Mouse (Mus musculus): ENCODE measurements around the gene Dock11. TPM values are rescaled to one million over a fixed set of nuclear protein-coding genes. Genes with fewer than 3 reads are reported as not detected.

Gene Dock11
- polyA plus RNA-seq, 1 experiment from 2014 or later, result 17.9 TPM

DNA sequence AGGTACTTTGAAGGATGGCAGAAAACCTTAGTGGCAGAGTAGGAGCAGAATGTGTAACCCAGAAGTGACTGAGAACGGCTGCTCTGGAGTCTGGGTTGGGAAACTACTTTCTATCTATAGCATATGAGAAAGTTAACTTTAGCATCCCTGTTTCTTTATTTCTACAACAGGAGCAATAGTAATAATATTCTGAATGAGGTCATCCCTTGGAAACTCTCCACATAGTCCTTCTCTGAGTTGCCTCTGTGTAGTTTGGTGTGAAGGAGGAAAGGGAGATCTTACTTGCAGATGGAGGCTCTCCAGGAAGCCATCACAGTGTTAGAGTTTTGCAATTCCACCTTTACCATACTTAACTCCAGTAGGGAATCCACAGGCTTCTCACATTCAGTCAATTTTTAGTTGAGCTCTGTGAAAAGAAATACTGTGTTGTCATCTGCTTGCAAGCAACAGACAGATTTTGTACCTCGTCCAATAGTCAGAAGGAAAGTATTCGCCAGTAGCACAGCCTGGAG is 31.5 kb downstream of the Dock11 start:
- Histone ChIP-seq H3K4me1 (no peaks in the 10 kb centered on the region), H3K36me3 (no peaks in the 10 kb centered on the region), H3K9me3 (replicated peaks) (no peaks in the 10 kb centered on the region), H3K27ac (replicated peaks) (no peak overlapping the region), H3K4me3 (no peak overlapping the region), H3K27me3 (ENCODE audit: low read depth, poor library complexity, severe bottlenecking) (no peaks in the 10 kb centered on the region)
- no peak for DNase-seq (ENCODE audit: low spot score)
- WGBS, result 89% methylated on average over 3 of the region's 3 CpGs

DNA sequence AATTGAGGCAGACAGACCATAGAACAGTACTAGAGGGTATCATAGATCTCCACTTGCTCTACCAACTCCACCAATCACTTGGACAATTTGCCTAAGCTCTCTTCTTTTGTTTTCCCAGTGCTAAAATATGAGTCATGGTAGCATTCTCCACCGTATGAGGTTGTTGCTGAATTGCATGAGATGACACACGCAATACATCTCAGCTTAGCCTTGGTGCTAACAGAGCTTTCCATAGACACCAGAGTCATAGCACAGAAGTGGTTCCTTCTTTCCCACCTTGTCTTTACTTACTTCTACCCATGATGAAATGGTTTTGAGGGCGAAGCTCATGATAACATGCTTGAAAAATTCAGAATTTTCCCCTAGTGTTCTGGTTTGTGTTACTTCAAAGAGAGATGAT is 33.3 kb downstream of the Dock11 start:
- no peaks in the 10 kb centered on the region for H3K4me1 ChIP-seq

DNA sequence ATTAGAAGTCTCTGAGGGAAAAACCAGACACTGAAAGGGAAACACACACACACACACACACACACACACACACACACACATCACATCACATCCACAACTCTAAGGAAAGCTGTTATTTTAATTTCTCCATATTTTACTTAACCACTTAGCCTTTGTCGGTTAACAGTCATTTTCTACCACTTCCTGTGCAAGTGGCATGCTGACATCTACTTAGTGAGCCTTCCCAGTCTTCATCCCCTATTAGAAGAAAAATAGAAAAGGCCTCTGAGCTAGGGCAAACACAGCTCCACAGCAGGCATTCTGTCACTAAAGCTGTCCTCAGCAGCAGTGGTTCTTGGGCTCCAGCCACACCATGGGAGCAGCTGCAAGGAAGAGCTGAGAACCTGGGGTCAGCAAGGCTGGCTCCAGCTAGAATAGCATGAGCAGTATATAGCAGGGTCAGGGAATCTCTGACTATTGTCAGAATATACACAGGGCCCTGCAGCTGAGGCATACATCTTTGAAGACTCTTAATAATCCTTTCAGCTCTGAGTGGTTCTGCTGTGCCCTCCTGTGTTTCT is 36.2 kb downstream of the Dock11 start:
- H3K9me3 ChIP-seq (replicated peaks), result no peaks in the 10 kb centered on the region
- H3K4me1 ChIP-seq, result no peaks in the 10 kb centered on the region
- DNase-seq (ENCODE audit: low spot score), result no peak
- no peak overlapping the region for H3K4me3 ChIP-seq
- no peaks in the 10 kb centered on the region for H3K27me3 ChIP-seq (ENCODE audit: low read depth, poor library complexity, severe bottlenecking)
- H3K27ac ChIP-seq (replicated peaks), result no peak overlapping the region
- 93% methylated on average over 1 of the region's 1 CpGs for WGBS
- H3K36me3 ChIP-seq, result no peaks in the 10 kb centered on the region

More for the DNA sequence above, 33.3 kb downstream of the Dock11 start:
- H3K27ac ChIP-seq (replicated peaks), result no peak overlapping the region
- no peak overlapping the region for H3K4me3 ChIP-seq
- no peaks in the 10 kb centered on the region for H3K9me3 ChIP-seq (replicated peaks)
- 87% methylated on average over 3 of the region's 3 CpGs for WGBS
- H3K36me3 ChIP-seq, result no peaks in the 10 kb centered on the region
- no peak for DNase-seq (ENCODE audit: low spot score)
- no peaks in the 10 kb centered on the region for H3K27me3 ChIP-seq (ENCODE audit: low read depth, poor library complexity, severe bottlenecking)

DNA sequence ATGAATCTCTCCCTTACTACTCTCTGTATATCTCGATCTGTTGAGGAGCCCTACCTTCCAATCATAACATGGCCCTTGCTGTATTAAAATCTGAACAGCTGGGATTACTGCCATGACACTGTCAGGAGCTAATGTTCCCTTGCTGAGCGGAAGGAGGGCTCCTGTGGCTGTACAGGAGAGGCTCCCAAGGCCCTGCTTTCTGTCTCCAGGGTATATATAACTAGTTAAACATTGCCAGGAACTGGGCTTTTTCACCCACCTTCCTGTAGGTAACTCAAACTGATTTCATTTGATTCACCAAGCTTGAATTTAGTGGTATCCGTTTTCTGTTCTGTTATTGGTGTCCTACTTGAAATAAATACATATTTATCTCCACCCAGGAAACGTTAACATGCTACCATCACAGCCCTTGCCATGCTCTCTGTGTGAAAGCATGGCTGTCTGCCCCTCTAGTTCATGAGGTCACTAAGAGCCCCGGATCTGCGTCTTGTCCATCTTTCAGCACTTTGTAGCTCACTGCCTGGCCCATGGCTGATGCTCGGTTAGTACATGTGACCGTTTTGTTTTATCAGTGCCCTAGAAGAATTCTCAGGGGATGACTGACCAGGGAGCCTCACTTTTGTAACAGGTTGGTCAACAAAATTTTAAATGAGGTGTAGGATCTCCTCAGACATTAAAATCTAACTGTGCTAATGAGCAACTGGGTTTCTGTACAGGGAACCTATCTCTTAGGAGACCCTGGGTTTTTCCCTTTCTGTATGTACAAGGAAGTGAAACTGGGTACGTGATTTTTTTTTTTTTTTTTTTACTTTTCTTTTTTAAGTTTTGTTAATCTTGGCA is 41.7 kb downstream of the Dock11 start:
- no peaks in the 10 kb centered on the region for H3K27me3 ChIP-seq (ENCODE audit: low read depth, poor library complexity, severe bottlenecking)
- H3K9me3 ChIP-seq (replicated peaks), result no peaks in the 10 kb centered on the region
- no peak for DNase-seq (ENCODE audit: low spot score)
- no peak overlapping the region for H3K27ac ChIP-seq (replicated peaks)
- H3K4me1 ChIP-seq, result no peaks in the 10 kb centered on the region
- WGBS, result 89% methylated on average over 9 of the region's 9 CpGs
- H3K36me3 ChIP-seq, result no peaks in the 10 kb centered on the region
- H3K4me3 ChIP-seq, result no peak overlapping the region

DNA sequence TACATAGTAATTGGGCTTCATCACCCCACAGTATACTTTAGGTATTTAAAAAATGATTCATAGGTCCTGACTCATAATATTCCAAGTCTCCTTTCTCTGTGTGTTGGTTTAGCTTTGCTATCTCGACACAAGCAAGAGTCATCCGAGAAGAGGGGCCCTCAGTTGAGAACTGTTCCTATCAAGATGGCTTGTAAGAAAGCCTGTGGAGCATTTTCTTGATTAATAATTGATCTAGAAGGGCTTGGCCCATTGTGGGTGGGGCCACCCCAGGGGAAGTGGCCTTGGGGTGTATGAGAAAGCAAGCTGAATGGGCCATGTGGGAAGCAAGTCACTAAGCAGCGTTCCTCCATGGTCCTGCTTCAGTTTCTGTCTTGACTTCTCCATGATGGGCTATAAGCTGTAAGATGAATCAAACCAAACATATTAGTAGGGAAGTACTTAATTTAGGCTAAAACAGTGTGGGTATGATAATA is 42.3 kb downstream of the Dock11 start:
- Histone ChIP-seq H3K9me3 (replicated peaks) (no peaks in the 10 kb centered on the region), H3K4me1 (no peaks in the 10 kb centered on the region), H3K27me3 (ENCODE audit: low read depth, poor library complexity, severe bottlenecking) (no peaks in the 10 kb centered on the region), H3K4me3 (no peak overlapping the region), H3K27ac (replicated peaks) (no peak overlapping the region), H3K36me3 (no peaks in the 10 kb centered on the region)
- WGBS, result 81% methylated on average over 3 of the region's 3 CpGs
- DNase-seq (ENCODE audit: low spot score), result no peak

DNA sequence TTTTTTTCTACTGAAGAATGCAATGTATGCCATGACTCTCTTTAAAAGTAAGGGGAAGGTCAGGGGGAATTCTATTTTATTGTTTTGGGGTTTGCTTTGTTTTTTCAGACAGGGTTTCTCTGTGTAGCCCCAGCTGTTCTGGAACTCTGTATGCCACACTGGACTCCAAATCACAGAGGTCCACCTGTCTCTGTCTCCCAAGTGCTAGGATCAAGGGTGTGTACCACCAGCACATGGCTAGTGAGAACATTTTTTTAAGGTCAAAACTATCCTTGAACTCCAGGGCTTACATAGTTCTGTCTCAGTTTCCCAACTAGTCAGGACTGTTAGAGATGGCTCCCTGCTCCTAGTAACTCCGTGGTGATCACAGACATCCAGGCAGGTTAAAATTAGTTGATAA is 43.3 kb downstream of the Dock11 start:
- no peaks in the 10 kb centered on the region for H3K4me1 ChIP-seq
- H3K27ac ChIP-seq (replicated peaks), result no peak overlapping the region
- no peaks in the 10 kb centered on the region for H3K27me3 ChIP-seq (ENCODE audit: low read depth, poor library complexity, severe bottlenecking)
- DNase-seq (ENCODE audit: low spot score), result no peak
- no peak overlapping the region for H3K4me3 ChIP-seq
- H3K36me3 ChIP-seq, result no peaks in the 10 kb centered on the region
- H3K9me3 ChIP-seq (replicated peaks), result no peaks in the 10 kb centered on the region
- WGBS, result 56% methylated on average over 1 of the region's 1 CpGs

DNA sequence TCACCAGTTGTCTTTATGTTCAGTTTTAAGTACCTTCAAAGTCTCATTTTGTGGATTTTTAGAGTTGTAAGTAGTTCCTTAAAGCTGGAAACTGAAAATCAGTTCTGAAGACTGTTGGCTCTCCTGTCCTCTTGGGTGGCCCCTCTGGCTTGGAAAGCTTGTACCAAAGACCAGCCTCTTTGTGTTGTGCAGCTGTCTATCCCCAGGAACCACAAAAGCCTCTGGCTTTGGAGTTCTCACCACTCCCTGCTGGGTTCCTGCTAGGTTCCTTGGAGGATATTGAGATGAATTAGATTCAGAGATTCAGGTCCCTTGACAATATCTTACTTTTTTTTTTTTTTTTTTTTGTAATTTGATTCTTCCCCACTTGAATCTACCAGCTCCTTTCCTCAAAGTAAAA is 44.3 kb downstream of the Dock11 start:
- no peaks in the 10 kb centered on the region for H3K9me3 ChIP-seq (replicated peaks)
- H3K27ac ChIP-seq (replicated peaks), result no peak overlapping the region
- no peak for DNase-seq (ENCODE audit: low spot score)
- no peaks in the 10 kb centered on the region for H3K4me1 ChIP-seq
- H3K4me3 ChIP-seq, result no peak overlapping the region
- no peaks in the 10 kb centered on the region for H3K27me3 ChIP-seq (ENCODE audit: low read depth, poor library complexity, severe bottlenecking)
- no peaks in the 10 kb centered on the region for H3K36me3 ChIP-seq

DNA sequence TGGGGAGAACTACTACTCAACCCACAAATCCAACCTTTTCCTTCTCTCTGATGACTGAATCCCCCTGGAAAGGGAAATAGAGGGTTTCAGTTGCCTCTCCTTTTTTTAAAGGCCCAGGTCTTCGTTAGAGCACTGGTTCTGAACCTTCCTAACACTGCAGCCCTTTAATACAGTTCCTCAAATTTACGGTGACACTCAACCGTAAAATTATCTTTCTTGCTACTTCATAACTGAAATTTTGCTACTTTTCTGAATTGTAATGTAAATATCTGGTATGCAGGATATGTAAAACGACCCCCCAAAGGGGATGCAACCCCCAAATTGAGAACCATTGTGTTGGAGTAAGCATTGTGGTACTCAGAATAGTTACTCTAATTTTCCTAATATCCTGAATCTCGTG is 49.5 kb downstream of the Dock11 start:
- Histone ChIP-seq H3K9me3 (replicated peaks) (no peaks in the 10 kb centered on the region), H3K27me3 (ENCODE audit: low read depth, poor library complexity, severe bottlenecking) (no peaks in the 10 kb centered on the region), H3K4me3 (no peak overlapping the region), H3K4me1 (no peaks in the 10 kb centered on the region), H3K27ac (replicated peaks) (no peak overlapping the region), H3K36me3 (no peaks in the 10 kb centered on the region)
- WGBS, result 80% methylated on average over 5 of the region's 5 CpGs
- no peak for DNase-seq (ENCODE audit: low spot score)

DNA sequence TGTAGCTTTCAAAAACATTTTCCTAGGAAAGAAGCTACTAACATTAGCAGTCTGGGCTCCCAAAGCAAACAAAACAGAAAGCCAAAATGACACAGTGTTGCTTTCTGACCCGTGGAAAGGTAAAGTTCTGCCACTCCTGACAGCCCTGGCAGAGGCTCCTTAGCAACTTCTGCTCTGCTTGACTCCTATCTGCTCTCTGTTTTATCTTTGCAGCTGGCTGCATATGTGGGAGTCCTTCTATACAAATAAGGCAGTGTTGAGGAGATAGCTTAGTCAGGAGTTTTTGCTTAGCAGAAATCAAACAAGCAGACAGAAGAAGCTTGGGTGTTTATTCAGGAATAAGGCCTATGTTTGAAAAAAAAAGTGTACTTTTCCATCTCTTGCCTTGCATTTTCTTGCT is 57.8 kb downstream of the Dock11 start:
- 68% methylated on average over 1 of the region's 1 CpGs for WGBS
- Histone ChIP-seq H3K27me3 (ENCODE audit: low read depth, poor library complexity, severe bottlenecking) (no peaks in the 10 kb centered on the region), H3K36me3 (no peaks in the 10 kb centered on the region), H3K27ac (replicated peaks) (no peak overlapping the region), H3K9me3 (replicated peaks) (no peaks in the 10 kb centered on the region), H3K4me3 (no peak overlapping the region), H3K4me1 (no peaks in the 10 kb centered on the region)
- DNase-seq (ENCODE audit: low spot score), result no peak

DNA sequence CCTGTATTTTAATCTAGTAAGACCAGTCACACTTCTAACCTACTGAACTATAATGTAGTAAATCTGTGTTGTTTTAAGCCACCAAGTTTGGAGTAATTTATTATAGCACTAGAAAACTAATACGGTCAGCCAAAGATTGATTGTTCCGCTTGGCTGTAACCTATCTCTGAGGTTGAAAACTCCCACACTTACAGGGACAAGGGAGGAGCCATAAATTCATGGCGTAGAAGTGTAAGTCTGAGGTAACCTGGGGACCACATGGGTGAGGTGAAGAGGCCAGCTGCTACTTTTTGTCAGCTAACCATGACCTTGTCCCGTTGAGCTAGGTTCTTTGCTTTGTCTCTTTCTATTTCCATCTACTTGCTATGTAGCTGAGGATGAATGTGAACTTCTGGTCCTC is 61.5 kb downstream of the Dock11 start:
- H3K4me1 ChIP-seq, result no peaks in the 10 kb centered on the region
- 93% methylated on average over 4 of the region's 4 CpGs for WGBS
- no peak for DNase-seq (ENCODE audit: low spot score)
- H3K27me3 ChIP-seq (ENCODE audit: low read depth, poor library complexity, severe bottlenecking), result no peaks in the 10 kb centered on the region
- no peak overlapping the region for H3K27ac ChIP-seq (replicated peaks)
- no peaks in the 10 kb centered on the region for H3K9me3 ChIP-seq (replicated peaks)
- H3K4me3 ChIP-seq, result no peak overlapping the region
- H3K36me3 ChIP-seq, result no peaks in the 10 kb centered on the region

DNA sequence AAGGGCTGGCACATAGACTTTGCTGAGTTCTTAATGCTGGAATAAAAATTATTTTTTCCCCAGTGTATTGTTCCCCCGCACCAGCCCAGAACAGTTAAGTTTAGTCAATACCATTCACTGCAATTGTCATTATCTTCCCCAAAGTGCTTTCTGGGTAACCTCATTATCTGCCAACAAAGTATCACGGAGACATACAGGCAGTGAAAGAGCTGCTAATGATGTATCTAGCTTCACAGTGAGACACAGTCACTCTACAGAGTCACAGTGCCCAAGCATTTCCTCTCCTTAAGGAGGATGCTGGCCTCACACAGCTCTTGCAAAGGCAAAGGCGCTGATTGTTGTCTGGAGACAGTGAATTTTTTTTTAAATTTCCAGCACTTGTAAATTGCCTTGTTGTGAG is 63.3 kb downstream of the Dock11 start:
- no peaks in the 10 kb centered on the region for H3K4me1 ChIP-seq
- WGBS, result 83% methylated on average over 3 of the region's 3 CpGs
- no peak for DNase-seq (ENCODE audit: low spot score)
- no peaks in the 10 kb centered on the region for H3K27me3 ChIP-seq (ENCODE audit: low read depth, poor library complexity, severe bottlenecking)
- no peaks in the 10 kb centered on the region for H3K9me3 ChIP-seq (replicated peaks)
- H3K27ac ChIP-seq (replicated peaks), result no peak overlapping the region
- H3K4me3 ChIP-seq, result no peak overlapping the region
- H3K36me3 ChIP-seq, result peaks cover 5% of the 10 kb centered on the region

DNA sequence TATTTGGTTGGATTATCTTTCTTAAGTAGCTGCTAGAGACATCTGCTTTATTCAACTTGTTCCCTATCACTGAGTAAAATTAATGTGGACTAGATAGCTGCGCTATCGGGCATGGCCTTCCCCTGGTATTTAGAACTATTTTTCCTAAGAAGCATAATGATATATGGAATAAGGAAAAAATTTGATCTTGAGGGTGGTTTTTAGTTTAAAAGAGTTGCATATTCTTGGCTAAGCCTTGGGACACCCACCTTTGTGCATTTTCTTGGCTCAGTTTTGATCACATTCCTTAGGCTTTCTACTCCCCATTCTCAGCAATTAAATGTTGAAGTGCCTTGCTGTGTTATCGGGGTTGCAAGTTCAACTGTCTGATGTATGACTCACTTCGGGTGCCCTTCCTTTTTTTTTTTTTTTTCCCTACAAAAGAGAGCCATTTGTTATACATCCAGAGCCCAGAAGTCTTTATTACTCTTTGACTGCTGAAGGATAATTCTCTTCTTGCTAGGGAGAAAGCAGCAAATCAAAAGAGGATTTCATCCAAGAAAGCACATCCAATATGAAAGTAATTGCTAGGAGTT is 64.0 kb downstream of the Dock11 start:
- Histone ChIP-seq H3K4me1 (no peaks in the 10 kb centered on the region), H3K36me3 (peaks cover 5% of the 10 kb centered on the region), H3K4me3 (no peak overlapping the region), H3K27ac (replicated peaks) (no peak overlapping the region), H3K27me3 (ENCODE audit: low read depth, poor library complexity, severe bottlenecking) (no peaks in the 10 kb centered on the region), H3K9me3 (replicated peaks) (no peaks in the 10 kb centered on the region)
- WGBS, result 86% methylated on average over 4 of the region's 4 CpGs
- DNase-seq (ENCODE audit: low spot score), result no peak

DNA sequence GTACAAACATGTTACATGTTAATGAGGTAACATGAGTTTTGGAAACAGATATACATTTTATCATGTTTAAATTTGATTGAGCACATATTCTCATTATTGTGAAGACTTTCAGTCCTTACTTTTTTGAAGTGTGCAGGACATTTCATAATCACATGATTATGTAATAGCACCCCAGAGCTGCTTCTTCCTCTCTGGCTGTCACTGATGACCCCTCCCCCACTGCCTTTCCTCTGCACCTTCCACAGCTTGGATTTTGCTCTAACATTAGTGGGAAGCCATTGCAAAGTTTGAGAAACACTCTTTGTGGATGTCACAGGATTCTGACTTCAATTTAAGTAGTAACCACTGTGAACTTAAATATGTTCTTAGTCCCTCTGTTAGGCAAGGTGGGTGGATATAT is 67.6 kb downstream of the Dock11 start:
- Histone ChIP-seq H3K9me3 (replicated peaks) (no peaks in the 10 kb centered on the region), H3K27me3 (ENCODE audit: low read depth, poor library complexity, severe bottlenecking) (no peaks in the 10 kb centered on the region), H3K36me3 (peaks cover 5% of the 10 kb centered on the region), H3K27ac (replicated peaks) (no peak overlapping the region), H3K4me3 (no peak overlapping the region), H3K4me1 (no peaks in the 10 kb centered on the region)
- DNase-seq (ENCODE audit: low spot score), result no peak

Data from midbrain, embryonic 10.5 days (tissue).